Mouse (Mus musculus): ENCODE measurements around the gene H2al2a.
A peak's percentile ranks its signal among the peaks of the same experiment; 100 is the strongest.
"Not testable (repeated sequence)": the region's sequence is repeated elsewhere in the genome, so short reads cannot be mapped to it uniquely, and the experiment has no call there.

The H2al2a gene

GRCm38 (mm10) chr2:18028140-18029021 is 31.6 kb upstream of the H2al2a start:
- DNase-seq (ENCODE audit: low read depth, low spot score), result no peak

GRCm38 (mm10) chr2:18027448-18028139 is 30.8 kb upstream of the H2al2a start:
- peak; percentile 98 for DNase-seq (ENCODE audit: low read depth, low spot score)

GRCm38 (mm10) chr2:18026116-18026947 is 29.6 kb upstream of the H2al2a start:
- DNase-seq (ENCODE audit: low read depth, low spot score), result no peak

GRCm38 (mm10) chr2:18025781-18026115 is 29.0 kb upstream of the H2al2a start:
- DNase-seq (ENCODE audit: low read depth, low spot score), result no peak

GRCm38 (mm10) chr2:18025116-18025515 is 28.4 kb upstream of the H2al2a start:
- DNase-seq (ENCODE audit: low read depth, low spot score), result no peak

- no peak for DNase-seq (ENCODE audit: low read depth, low spot score)
Measured at GRCm38 (mm10) chr2:18022886-18023285, 26.1 kb upstream of the H2al2a start.

- DNase-seq (ENCODE audit: low read depth, low spot score), result no peak
Measured at GRCm38 (mm10) chr2:18019122-18019521, 22.4 kb upstream of the H2al2a start.

GRCm38 (mm10) chr2:18017321-18017720 is 20.6 kb upstream of the H2al2a start:
- DNase-seq (ENCODE audit: low read depth, low spot score), result no peak

- no peak for DNase-seq (ENCODE audit: low read depth, low spot score)
Measured at GRCm38 (mm10) chr2:18016639-18017038, 19.9 kb upstream of the H2al2a start.

- DNase-seq (ENCODE audit: low read depth, low spot score), result no peak
Measured at GRCm38 (mm10) chr2:18015581-18015980, 18.8 kb upstream of the H2al2a start.

GRCm38 (mm10) chr2:18012866-18013265 is 16.1 kb upstream of the H2al2a start:
- DNase-seq (ENCODE audit: low read depth, low spot score), result no peak

GRCm38 (mm10) chr2:18011226-18011625 is 14.5 kb upstream of the H2al2a start:
- no peak for DNase-seq (ENCODE audit: low read depth, low spot score)

GRCm38 (mm10) chr2:18005137-18005536 is 8.4 kb upstream of the H2al2a start:
- no peak for DNase-seq (ENCODE audit: low read depth, low spot score)

GRCm38 (mm10) chr2:18004286-18004685 is 7.5 kb upstream of the H2al2a start:
- DNase-seq (ENCODE audit: low read depth, low spot score), result no peak

- DNase-seq (ENCODE audit: low read depth, low spot score), result no peak
Measured at GRCm38 (mm10) chr2:18002306-18002705, 5.5 kb upstream of the H2al2a start.

- no peak for DNase-seq (ENCODE audit: low read depth, low spot score)
Measured at GRCm38 (mm10) chr2:17989562-17989961, 7.2 kb downstream of the H2al2a start.

- DNase-seq (ENCODE audit: low read depth, low spot score), result no peak
Measured at GRCm38 (mm10) chr2:17989115-17989514, 7.6 kb downstream of the H2al2a start.

- DNase-seq (ENCODE audit: low read depth, low spot score), result no peak
Measured at GRCm38 (mm10) chr2:17986694-17987093, 10.1 kb downstream of the H2al2a start.

- DNase-seq (ENCODE audit: low read depth, low spot score), result no peak
Measured at GRCm38 (mm10) chr2:17984774-17985173, 12.0 kb downstream of the H2al2a start.

- no peak for DNase-seq (ENCODE audit: low read depth, low spot score)
Measured at GRCm38 (mm10) chr2:17982747-17983146, 14.0 kb downstream of the H2al2a start.

GRCm38 (mm10) chr2:17978706-17979105 is 18.1 kb downstream of the H2al2a start:
- no peak for DNase-seq (ENCODE audit: low read depth, low spot score)

- not testable (repeated sequence) for DNase-seq (ENCODE audit: low read depth, low spot score)
Measured at GRCm38 (mm10) chr2:17978251-17978650, 18.5 kb downstream of the H2al2a start.
